Mouse (Mus musculus): ENCODE data around the gene Myom1.

DNA sequence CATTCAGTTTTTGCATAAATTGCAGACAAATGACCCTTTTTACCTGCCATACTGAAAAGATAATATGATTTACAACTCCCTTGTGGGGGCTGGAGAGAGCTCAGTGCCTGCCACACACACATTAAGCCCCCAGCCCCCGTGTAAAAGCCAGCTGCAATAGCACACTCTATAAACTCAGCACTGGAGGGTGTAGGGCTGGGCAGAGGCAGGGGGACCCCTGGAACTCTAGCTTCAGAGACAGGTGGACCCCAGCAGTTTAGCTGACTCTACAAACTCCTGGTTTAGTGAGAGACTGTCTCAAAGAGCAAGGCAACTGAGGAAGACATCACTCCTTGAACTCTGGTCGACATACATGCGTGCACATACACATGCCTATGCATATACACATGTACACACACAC, 55.3 kb downstream of the Myom1 start:
- TF ChIP-seq CTCF (IDR thresholded peaks at IDR 0.05; ENCODE audit: low read depth, low read length): no peak
- TF ChIP-seq POLR2A (IDR thresholded peaks at IDR 0.05; ENCODE audit: borderline replicate concordance, low read depth, low read length): no peak

Data from bone marrow macrophage, adult 2 months (primary cell).